Mouse (Mus musculus): ENCODE data around the gene Klk15.
"Not testable (repeated sequence)": the region's sequence is repeated elsewhere in the genome, so short reads cannot be mapped to it uniquely, and the experiment has no call there.

- TF ChIP-seq GATA1 (IDR thresholded peaks at IDR 0.05; ENCODE audit: borderline replicate concordance, low read length); FLI1 (IDR thresholded peaks at IDR 0.05; ENCODE audit: low read length): not testable (repeated sequence)
Observed at GRCm38 (mm10) chr7:43942293-43942692, 8.8 kb downstream of the Klk15 start.

Measured in megakaryocyte, embryonic 14.5 days (primary cell).